Mouse (Mus musculus): Measurements from ENCODE around the gene Capza2. TPM values are rescaled to one million over a fixed set of nuclear protein-coding genes. Genes with fewer than 3 reads are reported as not detected.

Gene Capza2
- polyA plus RNA-seq, 1 experiment from 2014 or later: 238 TPM

DNA sequence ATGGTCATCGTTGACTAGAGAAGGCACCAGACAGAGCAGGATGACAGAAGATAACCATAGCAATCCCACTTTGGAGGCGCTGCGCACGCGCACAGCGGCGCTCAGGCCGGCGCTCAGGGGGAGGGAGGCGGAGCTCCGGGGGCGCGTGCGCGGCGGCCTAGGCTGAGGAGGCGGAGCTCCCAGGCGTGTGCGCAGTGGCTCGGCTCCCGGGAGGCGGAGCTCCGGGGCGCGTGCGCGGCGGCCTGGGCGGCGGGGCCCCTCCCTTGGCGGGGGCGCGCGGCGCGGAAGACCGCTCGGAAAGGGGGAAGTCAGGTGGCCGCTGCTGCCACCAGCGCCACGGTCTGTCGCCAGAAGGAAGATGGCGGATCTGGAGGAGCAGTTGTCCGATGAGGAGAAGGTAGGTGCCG lies 733 bp downstream of the Capza2 start:
- Histone ChIP-seq H3K9me3 (ENCODE audit: control insufficient read depth, low read length) (no peaks in the 10 kb centered on the region), H3K4me2 (replicated peaks; ENCODE audit: low read depth, low read length) (peak overlapping the region; percentile 51), H3K4me3 (ENCODE audit: low read length) (peak overlapping the region; percentile 84), H3K4me1 (ENCODE audit: control insufficient read depth, insufficient read depth, low read length) (no peaks in the 10 kb centered on the region), H3K36me3 (ENCODE audit: control insufficient read depth, insufficient read depth, low read length) (no peaks in the 10 kb centered on the region), H3K9ac (ENCODE audit: low read depth, low read length) (peak overlapping the region; percentile 98), H3K27me3 (ENCODE audit: control insufficient read depth, insufficient read depth, low read length) (no peaks in the 10 kb centered on the region), H3K27ac (ENCODE audit: low read depth, low read length) (peak overlapping the region; percentile 94)
- under 1% methylated on average over 29 of the region's 45 CpGs for WGBS
- peak; percentile 98 for ATAC-seq (ENCODE audit: low FRiP score, low TSS enrichment)

DNA sequence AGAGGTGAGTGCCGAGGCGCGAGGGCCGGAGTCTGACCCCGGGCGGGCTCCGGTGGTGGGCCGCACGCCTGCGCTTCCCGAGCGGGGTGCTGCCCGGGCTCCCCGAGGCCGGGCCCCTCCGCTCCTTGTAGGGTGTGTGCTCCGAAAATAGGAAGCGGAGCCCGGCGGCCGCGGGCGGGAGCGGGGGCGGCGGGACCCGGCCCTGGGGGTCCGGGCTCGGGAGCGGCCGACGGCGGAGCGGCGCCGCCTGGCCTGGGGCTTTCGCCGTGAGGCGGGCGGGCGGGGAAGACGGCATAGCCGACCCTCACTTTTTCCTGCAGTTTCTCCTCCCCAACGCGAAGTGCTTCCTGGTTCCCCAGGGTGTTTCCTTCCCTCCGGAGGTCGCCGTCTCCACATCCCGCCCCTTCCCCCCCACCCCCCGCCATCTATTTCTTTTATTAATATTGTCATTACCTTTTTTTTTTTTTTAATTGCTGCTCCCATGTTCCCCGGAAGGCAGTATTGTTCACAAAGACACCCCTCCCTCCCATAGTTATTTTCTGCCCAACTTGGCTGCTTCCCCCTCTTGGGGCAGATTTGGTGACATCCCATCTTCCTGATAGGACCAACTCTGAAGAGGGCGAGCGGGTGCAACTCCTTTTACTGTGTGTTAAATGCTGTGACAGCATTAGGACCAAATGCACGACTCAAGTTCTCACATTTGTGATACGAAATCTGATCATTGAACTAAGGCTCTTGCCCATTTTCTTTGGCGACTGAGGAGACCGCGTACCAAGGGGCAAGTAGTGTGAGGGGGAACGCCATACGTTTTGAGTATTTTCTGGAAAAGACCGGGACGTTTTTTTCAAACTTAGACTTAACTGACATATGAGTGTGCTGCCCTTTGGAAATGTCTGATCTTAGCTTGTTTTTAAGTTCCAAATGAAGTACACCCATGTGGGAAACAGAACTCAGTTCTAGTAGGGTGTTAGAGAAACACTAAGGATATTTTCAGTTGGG lies 1.5 kb downstream of the Capza2 start:
- peak overlapping the region; percentile 98 for H3K9ac ChIP-seq (ENCODE audit: low read depth, low read length)
- H3K9me3 ChIP-seq (ENCODE audit: control insufficient read depth, low read length): no peaks in the 10 kb centered on the region
- H3K36me3 ChIP-seq (ENCODE audit: control insufficient read depth, insufficient read depth, low read length): no peaks in the 10 kb centered on the region
- H3K4me3 ChIP-seq (ENCODE audit: low read length): peak overlapping the region; percentile 84
- ATAC-seq (ENCODE audit: low FRiP score, low TSS enrichment): peak; percentile 90
- H3K4me2 ChIP-seq (replicated peaks; ENCODE audit: low read depth, low read length): peak overlapping the region; percentile 51
- H3K27me3 ChIP-seq (ENCODE audit: control insufficient read depth, insufficient read depth, low read length): no peaks in the 10 kb centered on the region
- H3K4me1 ChIP-seq (ENCODE audit: control insufficient read depth, insufficient read depth, low read length): no peaks in the 10 kb centered on the region
- WGBS: under 1% methylated on average over 58 of the region's 62 CpGs
- H3K27ac ChIP-seq (ENCODE audit: low read depth, low read length): peak overlapping the region; percentile 94

DNA sequence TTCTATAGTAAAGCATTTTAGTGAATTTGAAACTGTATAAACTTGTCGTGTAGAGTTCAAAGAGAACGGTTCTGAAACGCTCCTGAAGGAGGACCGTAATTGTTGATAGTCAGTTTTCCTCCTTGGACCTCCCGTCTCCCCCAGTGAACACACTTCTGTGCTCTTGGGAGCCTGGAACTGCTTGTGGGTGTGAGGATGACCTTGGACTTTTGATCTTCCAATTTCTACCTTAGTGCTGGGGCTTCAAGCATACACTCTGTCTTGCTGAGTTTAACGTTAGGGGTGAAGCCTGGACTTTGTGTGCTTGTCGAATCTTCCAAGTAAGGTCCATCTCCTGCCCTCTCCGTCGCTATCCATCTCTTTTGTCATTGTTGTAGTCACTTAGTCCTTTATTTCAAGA lies 4.0 kb downstream of the Capza2 start:
- Histone ChIP-seq H3K4me2 (replicated peaks; ENCODE audit: low read depth, low read length) (no peak overlapping the region), H3K4me3 (ENCODE audit: low read length) (no peak overlapping the region), H3K9me3 (ENCODE audit: control insufficient read depth, low read length) (no peaks in the 10 kb centered on the region), H3K27me3 (ENCODE audit: control insufficient read depth, insufficient read depth, low read length) (no peaks in the 10 kb centered on the region), H3K9ac (ENCODE audit: low read depth, low read length) (no peak overlapping the region), H3K36me3 (ENCODE audit: control insufficient read depth, insufficient read depth, low read length) (no peaks in the 10 kb centered on the region), H3K27ac (ENCODE audit: low read depth, low read length) (no peak overlapping the region), H3K4me1 (ENCODE audit: control insufficient read depth, insufficient read depth, low read length) (no peaks in the 10 kb centered on the region)
- 73% methylated on average over 9 of the region's 9 CpGs for WGBS
- no peak for ATAC-seq (ENCODE audit: low FRiP score, low TSS enrichment)

DNA sequence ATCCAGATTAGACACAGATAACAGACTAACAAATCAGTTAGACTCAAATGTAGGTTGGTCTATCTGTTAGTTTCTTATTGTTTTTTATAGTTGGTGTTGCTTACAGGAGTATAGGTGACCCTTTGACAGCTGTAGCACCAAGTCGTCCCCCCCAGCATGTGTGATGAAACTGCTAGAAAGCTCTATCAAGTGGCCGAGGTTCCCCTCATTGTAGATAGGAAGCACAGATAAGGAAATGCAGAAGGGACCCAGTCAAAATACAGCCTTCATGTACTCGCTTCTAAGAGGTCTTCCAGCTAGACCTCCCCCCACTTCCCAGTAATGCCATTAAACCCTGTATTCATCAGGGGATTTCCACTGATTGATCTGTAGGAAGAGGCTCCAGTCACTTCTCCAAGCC lies 6.7 kb downstream of the Capza2 start:
- Histone ChIP-seq H3K27ac (ENCODE audit: low read depth, low read length) (no peak overlapping the region), H3K4me3 (ENCODE audit: low read length) (no peak overlapping the region), H3K4me1 (ENCODE audit: control insufficient read depth, insufficient read depth, low read length) (no peaks in the 10 kb centered on the region), H3K9ac (ENCODE audit: low read depth, low read length) (no peak overlapping the region), H3K9me3 (ENCODE audit: control insufficient read depth, low read length) (no peaks in the 10 kb centered on the region), H3K27me3 (ENCODE audit: control insufficient read depth, insufficient read depth, low read length) (no peaks in the 10 kb centered on the region), H3K4me2 (replicated peaks; ENCODE audit: low read depth, low read length) (no peak overlapping the region), H3K36me3 (ENCODE audit: control insufficient read depth, insufficient read depth, low read length) (no peaks in the 10 kb centered on the region)
- WGBS: 66% methylated on average over 3 of the region's 3 CpGs
- no peak for ATAC-seq (ENCODE audit: low FRiP score, low TSS enrichment)

DNA sequence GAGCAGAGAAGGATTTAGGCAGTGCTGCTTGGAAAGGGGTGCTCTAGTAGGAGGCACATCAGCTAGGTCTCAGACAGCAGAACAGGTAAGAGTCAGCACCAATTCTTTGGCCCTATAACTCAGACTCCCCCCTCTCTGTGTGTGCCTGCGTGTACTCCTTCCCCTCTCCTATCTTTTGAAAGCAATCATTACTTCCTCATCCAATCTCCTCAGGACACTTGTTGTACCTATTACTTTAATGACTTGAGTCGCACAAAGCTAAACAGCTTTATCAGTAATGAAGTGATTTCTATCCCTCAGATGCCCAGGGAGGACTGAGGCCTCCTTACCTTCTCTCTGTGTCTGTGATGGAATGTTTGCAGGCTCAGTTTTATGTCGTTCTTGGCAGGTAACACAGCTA lies 10.1 kb downstream of the Capza2 start:
- Histone ChIP-seq H3K36me3 (ENCODE audit: control insufficient read depth, insufficient read depth, low read length) (peaks cover 20% of the 10 kb centered on the region; the same call in 1 of the 2 replicates), H3K9ac (ENCODE audit: low read depth, low read length) (no peak overlapping the region), H3K4me2 (replicated peaks; ENCODE audit: low read depth, low read length) (no peak overlapping the region), H3K9me3 (ENCODE audit: control insufficient read depth, low read length) (no peaks in the 10 kb centered on the region), H3K27ac (ENCODE audit: low read depth, low read length) (no peak overlapping the region), H3K4me1 (ENCODE audit: control insufficient read depth, insufficient read depth, low read length) (no peaks in the 10 kb centered on the region), H3K27me3 (ENCODE audit: control insufficient read depth, insufficient read depth, low read length) (no peaks in the 10 kb centered on the region), H3K4me3 (ENCODE audit: low read length) (no peak overlapping the region)
- WGBS: 54% methylated on average over 3 of the region's 3 CpGs
- no peak for ATAC-seq (ENCODE audit: low FRiP score, low TSS enrichment)

DNA sequence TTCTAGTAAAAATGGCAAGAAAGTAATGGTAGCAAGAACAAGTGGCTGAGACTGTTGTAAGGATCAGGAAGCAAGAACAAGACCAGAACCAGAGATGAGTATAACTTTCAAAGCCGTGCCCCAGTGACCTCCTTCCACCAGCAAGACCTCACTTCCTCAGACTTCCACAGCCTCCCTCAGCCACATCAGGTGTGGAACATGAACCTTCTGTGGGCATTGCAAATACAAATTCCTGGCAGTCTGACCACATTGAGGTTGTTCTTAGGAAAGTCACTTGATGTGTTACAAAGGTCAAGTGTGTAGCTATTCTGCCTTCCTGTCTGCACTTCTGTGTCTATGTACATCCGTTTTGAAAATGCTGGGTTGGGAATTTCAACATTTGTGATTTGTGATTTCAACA lies 16.1 kb downstream of the Capza2 start:
- Histone ChIP-seq H3K36me3 (ENCODE audit: control insufficient read depth, insufficient read depth, low read length) (peaks cover 52% of the 10 kb centered on the region; the same call in 1 of the 2 replicates), H3K27ac (ENCODE audit: low read depth, low read length) (no peak overlapping the region), H3K9ac (ENCODE audit: low read depth, low read length) (no peak overlapping the region), H3K4me1 (ENCODE audit: control insufficient read depth, insufficient read depth, low read length) (no peaks in the 10 kb centered on the region), H3K27me3 (ENCODE audit: control insufficient read depth, insufficient read depth, low read length) (no peaks in the 10 kb centered on the region), H3K4me2 (replicated peaks; ENCODE audit: low read depth, low read length) (no peak overlapping the region), H3K9me3 (ENCODE audit: control insufficient read depth, low read length) (no peaks in the 10 kb centered on the region), H3K4me3 (ENCODE audit: low read length) (no peak overlapping the region)
- ATAC-seq (ENCODE audit: low FRiP score, low TSS enrichment): no peak
- 73% methylated on average over 2 of the region's 2 CpGs for WGBS

DNA sequence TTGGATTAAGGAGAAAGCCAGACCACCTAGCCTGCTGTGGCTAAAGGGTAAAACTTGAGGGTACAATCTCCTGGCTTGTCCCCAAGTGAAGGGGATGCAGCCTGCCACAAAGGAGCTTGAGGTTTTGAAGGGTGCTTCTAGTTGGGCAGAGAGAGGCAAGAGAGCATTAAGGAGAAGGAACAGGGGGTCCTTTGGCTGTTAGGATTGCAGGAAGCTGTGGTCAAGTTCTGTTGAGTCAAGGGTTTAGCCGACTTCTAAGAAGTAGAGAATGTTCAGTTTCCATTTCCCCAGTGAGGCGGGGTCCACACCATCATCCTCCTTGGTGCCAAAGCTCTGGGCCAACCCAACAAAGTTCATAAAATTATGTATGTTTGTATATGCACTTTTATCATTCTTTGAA lies 19.0 kb downstream of the Capza2 start:
- WGBS: 93% methylated on average over 2 of the region's 2 CpGs
- no peak for ATAC-seq (ENCODE audit: low FRiP score, low TSS enrichment)
- H3K36me3 ChIP-seq (ENCODE audit: control insufficient read depth, insufficient read depth, low read length): peaks cover 50% of the 10 kb centered on the region; the same call in 1 of the 2 replicates

DNA sequence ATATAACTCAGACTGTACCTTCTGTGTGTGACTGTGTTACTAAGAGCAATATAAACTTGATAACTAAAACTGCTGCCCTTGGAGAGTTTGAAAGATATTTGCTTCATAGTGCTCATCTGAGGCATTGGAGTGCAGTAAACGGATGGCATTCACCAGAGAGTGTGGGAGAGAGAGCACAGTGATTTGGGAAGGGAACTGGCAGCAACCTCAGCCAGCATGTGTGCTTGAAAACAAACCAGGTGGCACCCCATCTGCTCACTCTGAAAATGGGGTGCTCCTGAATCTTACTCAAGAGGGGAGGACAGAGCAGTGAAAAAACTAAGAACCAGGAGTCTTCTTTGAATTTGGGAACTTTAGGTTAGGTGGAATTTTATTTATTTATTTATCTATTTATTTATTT lies 21.3 kb downstream of the Capza2 start:
- Histone ChIP-seq H3K36me3 (ENCODE audit: control insufficient read depth, insufficient read depth, low read length) (peaks cover 57% of the 10 kb centered on the region), H3K4me3 (ENCODE audit: low read length) (no peak overlapping the region), H3K27me3 (ENCODE audit: control insufficient read depth, insufficient read depth, low read length) (no peaks in the 10 kb centered on the region), H3K9ac (ENCODE audit: low read depth, low read length) (no peak overlapping the region), H3K9me3 (ENCODE audit: control insufficient read depth, low read length) (no peaks in the 10 kb centered on the region), H3K4me1 (ENCODE audit: control insufficient read depth, insufficient read depth, low read length) (no peaks in the 10 kb centered on the region), H3K4me2 (replicated peaks; ENCODE audit: low read depth, low read length) (no peak overlapping the region), H3K27ac (ENCODE audit: low read depth, low read length) (no peak overlapping the region)
- 81% methylated on average over 1 of the region's 1 CpGs for WGBS
- no peak for ATAC-seq (ENCODE audit: low FRiP score, low TSS enrichment)

More for the DNA sequence above, 19.0 kb downstream of the Capza2 start:
- Histone ChIP-seq H3K9ac (ENCODE audit: low read depth, low read length) (no peak overlapping the region), H3K27me3 (ENCODE audit: control insufficient read depth, insufficient read depth, low read length) (no peaks in the 10 kb centered on the region), H3K9me3 (ENCODE audit: control insufficient read depth, low read length) (no peaks in the 10 kb centered on the region), H3K4me3 (ENCODE audit: low read length) (no peak overlapping the region), H3K4me2 (replicated peaks; ENCODE audit: low read depth, low read length) (no peak overlapping the region), H3K4me1 (ENCODE audit: control insufficient read depth, insufficient read depth, low read length) (no peaks in the 10 kb centered on the region), H3K27ac (ENCODE audit: low read depth, low read length) (no peak overlapping the region)

DNA sequence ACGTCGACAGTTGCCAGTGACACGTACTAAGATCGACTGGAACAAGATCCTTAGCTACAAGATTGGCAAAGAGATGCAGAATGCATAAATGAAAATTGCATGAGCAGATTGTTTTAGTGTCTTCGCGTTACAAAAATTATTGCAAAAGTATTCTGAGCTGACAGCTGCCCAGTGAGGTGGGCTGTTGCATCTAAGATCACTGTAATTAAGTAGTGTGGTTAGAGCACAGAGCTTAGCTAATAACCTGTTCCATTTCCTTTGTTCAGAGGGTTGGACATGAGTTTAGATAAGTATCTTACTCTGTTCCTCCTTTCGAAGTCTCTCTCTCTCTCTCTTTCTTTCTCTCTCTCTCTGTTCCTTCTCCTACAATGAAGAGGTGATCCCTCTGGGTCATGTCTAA lies 29.3 kb downstream of the Capza2 start:
- no peak overlapping the region for H3K4me2 ChIP-seq (replicated peaks; ENCODE audit: low read depth, low read length)
- no peaks in the 10 kb centered on the region for H3K4me1 ChIP-seq (ENCODE audit: control insufficient read depth, insufficient read depth, low read length)
- H3K4me3 ChIP-seq (ENCODE audit: low read length): no peak overlapping the region
- no peaks in the 10 kb centered on the region for H3K27me3 ChIP-seq (ENCODE audit: control insufficient read depth, insufficient read depth, low read length)
- peaks cover 70% of the 10 kb centered on the region for H3K36me3 ChIP-seq (ENCODE audit: control insufficient read depth, insufficient read depth, low read length)
- no peak overlapping the region for H3K27ac ChIP-seq (ENCODE audit: low read depth, low read length)
- no peak overlapping the region for H3K9ac ChIP-seq (ENCODE audit: low read depth, low read length)
- WGBS: 94% methylated on average over 7 of the region's 7 CpGs
- no peaks in the 10 kb centered on the region for H3K9me3 ChIP-seq (ENCODE audit: control insufficient read depth, low read length)
- no peak for ATAC-seq (ENCODE audit: low FRiP score, low TSS enrichment)
